Mouse (Mus musculus): Measurements from ENCODE around the gene Tmcc2. TPM values are rescaled to one million over a fixed set of nuclear protein-coding genes. Genes with fewer than 3 reads are reported as not detected.

Gene Tmcc2
- polyA plus RNA-seq, 1 experiment from 2014 or later: 7.8 TPM

Other genes with a start within 250 kb of the Tmcc2 start
- 0.27 and 0.52 TPM in 2 replicates for gene Lemd1, start 199.8 kb downstream of the Tmcc2 start, polyA plus RNA-seq (2014; fragmentation: Nextera tagmentation; extraction: Ambion mirVana)
- 0.09 TPM in 1 of 2 replicates, not detected in the other for gene AC124108.1, start 199.8 kb downstream of the Tmcc2 start, polyA plus RNA-seq (2014; fragmentation: Nextera tagmentation; extraction: Ambion mirVana)
- not detected in 2 replicates for gene Gm10188, start 161.5 kb downstream of the Tmcc2 start, polyA plus RNA-seq (2014; fragmentation: Nextera tagmentation; extraction: Ambion mirVana)
- 0.19 and 0.22 TPM in 2 replicates for gene Klhdc8a, start 92.7 kb downstream of the Tmcc2 start, polyA plus RNA-seq (2014; fragmentation: Nextera tagmentation; extraction: Ambion mirVana)
- 2.1 and 4.4 TPM in 2 replicates for gene Nuak2, start 75.2 kb downstream of the Tmcc2 start, polyA plus RNA-seq (2014; fragmentation: Nextera tagmentation; extraction: Ambion mirVana)
- 11.4 and 13.1 TPM in 2 replicates for gene Dstyk, start 26.3 kb upstream of the Tmcc2 start, polyA plus RNA-seq (2014; fragmentation: Nextera tagmentation; extraction: Ambion mirVana)
- 40.3 and 44.2 TPM in 2 replicates for gene Rbbp5, start 86.1 kb upstream of the Tmcc2 start, polyA plus RNA-seq (2014; fragmentation: Nextera tagmentation; extraction: Ambion mirVana)
- gene Tmem81, start 114.9 kb upstream of the Tmcc2 start, polyA plus RNA-seq (2014; fragmentation: Nextera tagmentation; extraction: Ambion mirVana): 1.6 and 2.1 TPM in 2 replicates
- 0.32 and 1.2 TPM in 2 replicates for gene Cntn2, start 152.0 kb upstream of the Tmcc2 start, polyA plus RNA-seq (2014; fragmentation: Nextera tagmentation; extraction: Ambion mirVana)

Measured in intestine, embryonic 14.5 days (tissue).